Mouse (Mus musculus) embryo, embryonic 11.5 days (tissue): ENCODE results near the gene Kcnh4.
"Not testable (repeated sequence)": the region's sequence is repeated elsewhere in the genome, so short reads cannot be mapped to it uniquely, and the experiment has no call there.

Experiments used
- DNase-seq: peaks from one replicate; pipeline ENCODE4 v3.0.0-alpha.2; 2012; ENCODE audit warnings: low read depth, low spot score

Gene Kcnh4

DNA sequence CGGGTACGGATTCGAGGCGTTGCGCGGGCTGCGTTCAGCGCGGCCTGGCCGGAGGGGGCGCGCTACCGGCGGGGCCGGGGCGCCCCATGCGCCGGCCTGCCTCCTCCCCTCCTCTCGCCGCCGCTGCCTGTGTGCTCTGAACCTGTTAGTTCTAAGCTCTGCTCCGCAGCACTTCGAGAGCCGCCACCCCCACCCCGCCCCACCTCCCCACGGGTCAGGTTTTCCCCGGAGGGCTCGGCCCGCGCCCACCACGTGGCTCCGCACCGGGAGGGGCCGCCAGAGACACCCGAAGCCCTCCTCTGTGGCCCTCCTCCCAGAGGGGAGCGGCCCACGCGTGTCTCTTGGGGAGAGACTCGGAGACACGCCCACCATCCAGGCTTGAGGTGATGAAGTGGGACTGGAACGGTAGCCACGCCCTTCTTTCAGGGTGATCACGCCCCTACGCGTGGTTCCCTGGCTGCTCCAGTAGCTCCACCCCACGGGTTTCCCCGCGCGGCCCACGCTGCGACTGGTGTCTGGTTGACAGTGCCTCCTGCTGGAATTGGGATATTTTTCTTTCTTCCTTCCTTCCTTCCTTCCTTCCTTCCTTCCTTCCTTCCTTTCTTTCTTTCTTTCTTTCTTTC lies at the start of gene Kcnh4:
Gene Kcnh4, minus strand, starts transcription at position 332 of the 623 bp plus-strand sequence.
- no peak for DNase-seq

DNA sequence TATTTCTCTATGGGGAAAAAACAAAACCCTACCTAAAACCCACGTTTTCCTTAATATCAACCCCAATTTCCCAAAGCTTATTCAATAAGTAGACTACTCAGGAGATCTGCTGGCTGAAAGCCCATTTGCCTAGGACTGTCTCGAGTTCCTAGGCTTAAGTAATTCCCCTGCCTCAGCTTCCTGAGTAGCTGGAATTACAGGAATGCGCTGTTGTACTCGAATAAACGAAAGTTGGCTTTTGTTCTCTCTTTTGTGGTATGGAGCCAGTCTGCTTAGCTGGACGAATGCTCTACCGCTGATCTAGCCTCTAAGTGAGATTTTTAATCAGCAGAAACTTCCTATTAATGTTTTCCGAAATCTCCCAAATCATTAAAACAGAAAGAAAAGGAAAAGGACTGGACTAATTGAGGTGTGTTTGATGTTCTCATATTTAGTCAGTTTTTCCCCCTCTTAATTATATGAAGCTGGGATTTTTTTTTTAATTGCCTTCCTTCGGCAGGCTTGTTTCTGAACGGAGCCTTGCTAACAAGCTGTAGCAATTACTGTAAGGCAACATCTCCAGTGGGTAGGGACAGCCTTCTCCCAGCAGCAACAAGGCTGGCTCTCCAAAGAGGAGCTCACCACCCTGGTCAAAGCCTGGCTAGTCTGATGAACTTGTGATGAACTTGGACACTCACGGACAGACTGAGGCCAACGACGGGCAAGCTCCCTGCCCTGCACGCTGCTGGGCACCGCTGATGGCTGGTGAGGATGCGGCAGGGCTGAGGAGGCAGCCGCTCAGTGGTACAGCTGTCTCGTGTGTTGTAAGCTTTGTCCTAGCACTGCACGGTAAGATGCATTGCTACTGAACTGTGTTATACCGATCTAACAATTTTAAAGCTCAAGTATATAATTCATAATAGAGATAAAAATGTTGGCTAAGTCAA lies 46.9 kb upstream of the Kcnh4 start:
- no peak for DNase-seq

DNA sequence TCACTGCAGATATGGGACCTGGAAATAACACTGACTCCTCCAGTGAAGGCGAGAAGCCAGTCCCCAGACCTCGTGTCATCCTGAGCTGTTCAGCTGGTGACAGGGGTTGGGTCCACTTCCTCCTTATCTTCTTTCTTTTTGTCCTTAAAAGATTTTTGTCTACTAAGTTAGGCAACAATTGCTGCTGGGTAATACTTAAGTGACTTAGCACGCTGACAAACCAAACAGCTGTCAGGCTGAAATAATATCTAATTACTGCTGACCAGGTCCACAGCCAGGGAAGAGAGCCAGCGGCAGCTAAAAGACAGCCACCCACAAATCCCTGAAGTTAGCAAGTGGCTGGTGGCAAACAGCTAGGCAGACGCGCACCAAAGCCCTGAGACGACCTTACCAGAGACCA lies 45.8 kb upstream of the Kcnh4 start:
- DNase-seq: no peak

DNA sequence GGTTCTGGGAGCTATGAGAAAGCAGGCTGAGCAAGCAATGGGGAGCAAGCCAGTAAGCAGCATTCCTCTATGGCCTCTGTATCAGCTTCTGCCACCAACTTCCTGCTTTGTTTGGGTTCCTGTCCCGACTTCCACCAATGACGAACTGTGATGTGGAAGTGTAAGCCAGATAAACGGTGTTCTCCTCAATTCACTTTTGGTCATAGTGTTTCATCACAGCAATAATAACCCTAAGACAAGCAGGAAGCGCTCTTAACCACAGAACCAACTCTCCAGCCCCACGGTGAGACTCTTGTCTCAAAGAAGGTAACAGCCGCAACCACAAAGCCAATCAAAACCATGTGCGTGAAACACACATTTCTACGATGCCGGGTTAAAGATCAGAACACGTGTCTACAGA lies 44.7 kb upstream of the Kcnh4 start:
- no peak for DNase-seq

DNA sequence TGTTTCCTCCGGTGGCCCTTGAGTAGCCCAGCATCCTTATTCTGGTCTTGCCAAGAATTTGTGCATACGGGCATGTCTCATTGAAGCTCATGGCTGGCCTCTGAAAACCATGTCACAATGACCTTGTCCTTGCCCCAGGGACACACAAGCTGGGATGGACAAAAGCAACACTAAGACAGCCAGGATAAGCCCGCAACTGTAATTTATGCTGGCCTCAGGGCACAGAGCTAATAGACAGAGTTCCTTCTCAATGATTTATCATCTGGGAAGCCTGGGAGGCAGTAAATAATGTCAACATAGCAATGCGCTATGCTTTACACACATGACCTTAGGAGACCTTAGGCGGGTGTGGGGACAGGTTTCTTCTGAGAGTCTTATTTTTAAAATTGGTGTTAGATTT lies 39.7 kb upstream of the Kcnh4 start:
- DNase-seq: peak; percentile 30

DNA sequence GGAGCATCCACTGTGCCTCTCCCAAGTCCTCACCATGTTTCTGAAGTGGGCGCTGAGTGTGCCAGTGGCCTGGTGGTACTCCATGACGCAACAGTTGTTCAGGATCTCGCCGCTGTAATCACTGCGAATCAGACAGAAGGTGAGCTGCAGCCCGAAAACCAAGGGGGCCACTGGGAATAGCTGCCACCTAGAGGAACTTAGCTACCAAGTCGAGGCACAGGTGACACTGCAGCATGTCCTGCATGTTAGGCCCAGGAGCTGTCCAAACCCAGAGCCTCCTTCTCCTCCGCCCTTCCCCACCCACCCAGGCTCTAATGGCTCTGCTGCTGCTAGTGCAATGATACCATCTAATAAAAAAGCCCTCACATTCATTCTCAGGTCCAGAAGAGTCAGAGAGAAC lies 36.8 kb upstream of the Kcnh4 start:
- no peak for DNase-seq

DNA sequence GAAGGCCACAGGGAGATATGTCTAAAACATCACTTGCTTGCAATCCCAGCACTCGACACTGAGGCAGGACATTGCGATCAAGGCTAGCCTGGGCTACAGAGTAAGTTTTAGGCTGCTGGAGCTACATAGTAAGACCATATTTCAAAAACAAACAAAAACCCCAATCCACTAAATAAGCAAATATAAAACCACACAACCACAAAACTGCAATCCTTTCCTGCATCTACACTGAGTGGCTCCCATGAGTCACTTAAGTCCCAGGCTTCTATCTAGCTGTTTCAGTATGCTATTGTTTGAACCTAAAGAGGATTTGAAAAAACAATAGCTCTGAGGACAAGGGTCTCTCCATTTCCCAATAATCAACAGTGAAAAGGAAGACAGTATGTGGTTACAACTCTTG lies 35.6 kb upstream of the Kcnh4 start:
- DNase-seq: no peak

DNA sequence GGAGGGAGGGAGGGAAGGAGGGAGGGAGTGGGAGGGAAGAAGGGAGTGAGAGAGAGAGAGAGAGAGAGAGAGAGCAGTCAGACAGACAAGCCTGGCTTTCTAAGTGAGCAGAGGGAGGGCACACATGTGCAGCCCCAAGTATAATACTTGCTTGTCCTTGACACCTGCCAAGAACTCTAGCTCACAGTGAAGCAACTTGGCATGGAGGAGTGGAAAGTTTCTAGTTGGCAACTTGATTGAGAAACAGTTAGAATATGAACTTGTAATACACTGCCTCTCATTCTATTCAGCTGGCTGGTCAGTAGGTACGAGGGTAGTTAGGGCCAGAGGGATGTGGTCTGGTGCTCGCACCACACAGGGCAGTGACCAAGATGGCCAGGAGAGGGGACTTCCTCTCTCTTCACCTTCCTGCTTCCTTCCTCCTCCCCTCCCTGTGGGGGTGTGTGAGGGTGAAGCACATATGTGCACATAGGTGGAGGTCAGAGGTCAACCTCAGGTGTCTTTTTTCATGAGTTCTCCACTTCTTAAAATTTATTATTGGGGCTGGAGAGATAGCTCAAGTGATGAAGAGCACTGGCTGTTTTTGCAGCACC lies 31.8 kb upstream of the Kcnh4 start:
- DNase-seq: no peak

DNA sequence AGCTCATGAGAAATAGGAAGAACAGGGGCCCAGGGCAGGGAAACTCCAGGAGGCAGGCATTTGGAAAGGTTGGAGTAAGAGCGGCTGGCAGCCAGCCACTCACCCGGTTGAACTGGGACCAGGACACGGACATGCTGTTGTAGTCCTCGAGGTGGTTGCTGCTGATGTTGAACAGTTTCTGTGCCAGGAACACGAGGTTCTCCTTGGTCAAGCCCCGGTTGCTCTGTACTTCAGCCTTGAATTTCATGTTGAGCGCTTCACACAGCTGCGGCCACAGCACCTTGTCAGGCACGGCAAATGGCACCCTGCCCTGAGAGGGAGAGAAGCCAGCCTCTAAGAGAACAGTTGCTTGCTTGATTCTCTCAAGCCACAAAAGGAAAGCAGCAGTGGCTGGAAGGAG lies 30.9 kb upstream of the Kcnh4 start:
- not testable (repeated sequence) for DNase-seq

DNA sequence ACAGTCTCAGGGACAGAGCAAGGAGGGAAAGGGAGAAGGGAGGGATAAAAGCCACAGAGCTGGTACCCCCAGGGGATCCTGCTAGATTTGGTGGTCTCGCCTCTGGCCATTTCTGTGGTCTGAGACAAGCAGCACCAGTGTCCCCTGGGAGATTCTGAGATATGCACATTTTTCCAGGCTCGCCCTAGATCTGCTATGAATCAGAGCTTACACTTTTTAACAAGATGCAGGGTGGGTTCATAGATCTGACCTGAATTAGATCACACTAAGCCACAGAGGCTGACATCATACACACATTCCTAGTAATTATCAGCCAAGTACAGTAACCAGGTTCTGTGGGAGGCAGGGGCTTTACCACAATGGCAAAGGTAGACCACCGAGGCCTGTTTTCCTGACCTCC lies 30.0 kb upstream of the Kcnh4 start:
- no peak for DNase-seq

DNA sequence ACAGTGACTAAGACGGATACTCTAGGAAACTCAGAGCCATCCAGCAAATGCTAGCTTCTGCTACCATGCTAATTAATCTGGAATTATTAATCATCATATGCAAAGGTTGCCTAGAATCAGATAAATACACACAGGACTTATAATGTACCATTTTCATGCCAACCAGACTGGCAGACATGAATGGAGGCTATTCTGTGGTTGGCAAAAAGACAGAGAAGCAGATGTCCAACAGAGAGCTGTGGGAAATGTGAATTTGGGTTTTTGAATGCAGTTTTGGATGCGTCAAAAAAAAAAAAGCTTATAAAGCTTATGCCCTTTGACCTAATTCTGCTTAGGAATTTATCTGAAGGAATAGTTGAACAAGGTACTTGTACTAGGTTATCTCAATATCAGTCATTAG lies 26.0 kb upstream of the Kcnh4 start:
- no peak for DNase-seq

DNA sequence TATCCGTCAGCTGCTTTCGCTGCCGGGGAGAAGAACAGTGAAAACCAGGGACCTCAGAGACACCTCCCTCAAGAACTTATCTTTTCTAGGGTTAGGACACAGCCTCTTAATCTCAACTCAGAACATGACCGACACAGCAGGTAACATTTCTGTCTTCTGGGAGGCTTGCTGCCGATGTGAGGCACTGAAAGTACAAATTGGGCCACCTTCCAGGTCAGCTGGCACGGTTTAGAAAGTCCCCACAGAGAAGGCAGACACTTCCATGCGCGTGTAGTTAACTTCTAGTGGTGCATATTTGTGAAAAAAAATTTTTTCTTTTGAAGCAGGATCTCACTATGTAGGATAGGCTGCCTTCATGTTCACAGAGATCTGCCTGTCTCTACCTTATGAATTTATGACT lies 24.5 kb upstream of the Kcnh4 start:
- DNase-seq: no peak

DNA sequence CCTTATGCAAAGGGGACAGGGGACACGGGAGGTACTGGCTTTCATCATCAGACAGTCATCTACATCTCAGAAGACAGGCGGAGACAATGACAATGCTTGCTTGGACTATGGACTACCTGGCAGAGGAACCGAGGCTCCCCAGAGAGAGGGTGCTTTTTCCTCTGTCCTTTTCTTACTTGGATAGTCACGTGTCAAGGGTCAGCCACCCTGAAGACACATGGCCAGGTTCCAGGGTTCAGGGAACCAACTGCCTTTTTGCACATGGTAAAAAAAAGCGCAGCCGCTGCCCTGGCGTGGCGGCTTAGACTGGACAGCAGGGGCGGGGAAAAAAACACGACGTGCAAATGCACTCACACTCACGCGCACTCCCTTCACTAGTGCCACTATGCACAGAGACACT lies 22.8 kb upstream of the Kcnh4 start:
- DNase-seq: no peak

DNA sequence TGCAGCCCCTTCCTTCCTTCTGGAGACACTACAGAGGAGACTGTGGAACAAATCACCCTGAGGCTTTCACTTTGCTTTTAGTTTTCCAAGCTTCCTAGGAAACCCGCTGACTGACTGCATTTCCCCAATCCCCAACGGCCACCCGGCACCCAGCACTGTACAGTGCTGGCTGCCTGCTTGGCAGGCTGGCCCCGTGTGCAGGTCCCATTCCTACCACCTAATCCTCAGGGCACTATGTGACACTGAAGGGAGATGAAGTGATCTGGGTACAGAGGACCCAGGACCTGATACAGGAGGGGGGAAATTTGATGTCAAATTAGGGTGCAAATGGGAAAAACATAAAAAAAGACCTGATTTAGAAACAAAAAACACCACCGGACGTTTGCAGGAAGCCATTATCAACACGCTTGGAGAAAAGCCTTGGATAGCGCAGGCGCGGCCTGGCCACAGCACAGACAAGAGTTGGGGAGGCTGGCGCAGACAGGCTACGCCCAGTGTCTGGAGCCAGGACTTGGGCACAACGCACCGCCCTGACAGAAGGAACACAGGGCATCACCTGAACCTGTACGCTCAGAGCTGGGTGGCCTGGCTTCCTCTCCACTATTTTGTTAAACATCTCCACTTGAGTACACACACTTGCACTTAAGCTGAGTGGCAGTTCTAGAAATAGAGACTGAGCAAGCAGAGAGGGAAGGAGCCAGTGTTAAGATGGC lies 22.2 kb upstream of the Kcnh4 start:
- DNase-seq: no peak

DNA sequence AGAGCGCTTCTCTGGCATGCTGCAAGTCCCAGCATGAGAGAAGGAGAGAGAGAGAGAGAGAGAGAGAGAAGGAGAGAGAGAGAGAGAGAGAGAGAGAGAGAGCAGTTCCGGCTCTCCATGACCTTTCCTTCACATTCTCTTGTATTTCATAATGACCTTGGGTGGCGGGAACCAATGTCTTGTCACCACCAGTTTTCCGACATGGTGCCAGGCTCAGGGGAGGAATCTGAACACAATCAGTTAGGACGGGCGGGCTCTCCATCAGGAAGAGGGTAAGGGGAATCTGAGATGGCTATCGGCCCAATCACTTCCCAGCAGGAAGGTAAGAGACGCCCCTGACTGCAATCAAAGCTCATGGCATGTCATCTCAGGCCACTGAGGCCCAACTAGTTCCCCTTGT lies 20.5 kb upstream of the Kcnh4 start:
- no peak for DNase-seq

DNA sequence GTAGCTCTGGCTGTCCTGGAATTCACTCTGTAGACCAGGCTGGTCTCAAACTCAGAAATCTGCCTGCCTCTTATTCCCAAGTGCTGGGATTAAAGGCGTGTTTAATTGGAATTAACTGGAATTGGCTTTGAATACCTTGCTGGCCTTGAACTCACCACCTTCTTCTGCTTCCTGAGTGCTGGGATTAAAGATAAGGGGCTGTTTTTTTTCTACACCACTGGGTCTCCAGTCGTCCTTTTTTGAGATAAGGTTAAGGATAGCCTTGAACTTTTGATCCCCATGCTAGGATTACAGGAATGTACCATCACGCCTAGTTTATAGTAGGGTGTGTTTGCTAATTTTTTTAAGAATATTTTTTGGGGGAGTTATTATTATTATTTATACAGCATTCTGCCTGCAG lies 18.3 kb upstream of the Kcnh4 start:
- DNase-seq: no peak

DNA sequence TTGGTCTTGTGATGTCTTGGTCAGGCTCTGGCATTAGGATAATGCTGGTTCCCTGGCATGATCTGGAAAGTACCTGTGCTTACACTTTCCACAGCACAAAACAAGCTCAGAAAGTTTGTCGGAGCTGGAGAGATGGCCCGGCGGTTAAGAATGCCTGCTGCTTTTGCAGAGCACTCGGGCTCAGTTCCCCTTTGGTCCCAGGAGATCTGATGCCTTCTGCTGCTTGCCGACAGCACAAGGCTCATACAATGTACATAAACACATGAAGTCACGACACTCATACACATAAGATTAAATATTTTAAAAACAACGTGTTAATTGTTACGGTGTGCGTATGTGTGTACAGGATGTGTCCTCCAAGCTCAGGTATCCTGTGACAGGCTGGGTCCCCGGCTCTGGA lies 16.2 kb upstream of the Kcnh4 start:
- DNase-seq: no peak

DNA sequence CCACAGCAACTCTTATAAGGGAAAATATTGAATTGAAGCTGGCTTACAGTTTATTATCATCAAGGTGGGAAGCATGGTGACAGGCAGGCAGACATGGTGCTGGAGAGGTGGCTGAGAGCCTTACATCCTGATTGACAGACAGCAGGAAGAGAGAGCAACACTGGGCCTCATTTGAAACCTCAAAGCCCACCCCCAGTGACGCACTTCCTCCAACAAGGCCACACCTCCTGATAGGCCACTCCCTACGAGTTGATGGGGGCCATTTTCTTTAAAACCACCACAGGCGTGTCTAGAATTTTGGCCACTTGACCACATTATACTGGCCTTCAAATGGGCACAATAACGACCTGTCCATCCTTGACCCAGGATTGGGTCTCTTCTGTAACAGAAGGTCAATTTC lies 14.5 kb upstream of the Kcnh4 start:
- DNase-seq: no peak

DNA sequence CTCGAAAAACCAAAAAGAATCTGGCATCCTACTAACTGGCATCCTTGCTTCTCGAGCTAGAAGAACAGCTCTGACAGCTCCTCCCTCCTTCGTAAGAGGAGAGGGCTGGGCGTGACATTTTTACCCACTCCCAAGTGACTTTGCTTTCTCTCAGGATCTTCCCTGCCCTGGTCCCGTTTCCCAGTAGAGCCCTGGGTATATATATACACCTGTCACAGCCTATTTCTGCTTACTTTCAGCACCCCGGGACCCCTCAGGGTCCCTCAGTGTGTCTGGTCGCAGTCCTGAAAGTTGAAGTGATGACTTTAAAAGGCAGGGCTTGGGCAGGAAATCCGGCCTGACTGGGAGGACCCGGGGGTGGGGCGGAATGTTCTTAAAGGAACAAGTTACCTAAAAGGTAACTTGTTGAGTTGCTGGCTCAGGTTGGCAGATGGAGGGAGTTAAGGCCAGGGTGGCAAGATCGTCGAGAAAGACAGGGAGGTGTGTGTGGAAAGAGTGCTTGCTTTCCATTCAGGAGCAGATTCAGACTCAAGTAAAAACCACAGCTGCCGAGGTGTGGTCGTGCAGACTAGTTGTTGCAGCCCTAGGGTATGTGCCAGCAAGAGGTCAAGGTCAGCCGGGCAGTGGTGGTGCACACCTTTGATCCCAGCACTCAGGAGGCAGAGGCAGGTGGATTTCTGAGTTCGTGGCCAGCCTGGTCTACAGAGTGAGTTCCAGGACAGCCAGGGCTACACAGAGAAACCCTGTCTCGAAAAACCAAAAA lies 11.1 kb upstream of the Kcnh4 start, which contains the start of gene Ghdc:
Gene Ghdc, minus strand, starts transcription at position 312 of the 763 bp plus-strand sequence.
- DNase-seq: peak; percentile 39

DNA sequence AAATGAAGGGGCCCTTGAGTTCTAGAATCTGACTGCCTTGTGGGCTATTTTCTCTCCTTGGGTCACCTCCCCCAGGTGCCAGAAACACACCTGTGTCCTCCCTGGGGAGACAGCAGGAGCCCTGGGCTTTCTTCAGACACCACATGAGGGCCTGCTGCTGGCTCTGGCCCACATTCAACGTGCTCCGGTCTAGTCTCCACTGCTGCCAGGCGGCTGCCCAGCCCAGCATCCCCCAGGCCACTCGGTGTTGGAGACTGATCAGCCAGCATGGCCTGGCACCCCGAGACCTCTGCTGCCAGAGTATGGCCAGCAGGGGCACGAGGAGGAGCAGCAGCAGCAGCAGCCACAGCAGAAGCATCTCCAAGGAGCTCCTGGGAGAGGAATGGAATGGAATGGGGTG lies 10.2 kb upstream of the Kcnh4 start:
- DNase-seq: no peak

DNA sequence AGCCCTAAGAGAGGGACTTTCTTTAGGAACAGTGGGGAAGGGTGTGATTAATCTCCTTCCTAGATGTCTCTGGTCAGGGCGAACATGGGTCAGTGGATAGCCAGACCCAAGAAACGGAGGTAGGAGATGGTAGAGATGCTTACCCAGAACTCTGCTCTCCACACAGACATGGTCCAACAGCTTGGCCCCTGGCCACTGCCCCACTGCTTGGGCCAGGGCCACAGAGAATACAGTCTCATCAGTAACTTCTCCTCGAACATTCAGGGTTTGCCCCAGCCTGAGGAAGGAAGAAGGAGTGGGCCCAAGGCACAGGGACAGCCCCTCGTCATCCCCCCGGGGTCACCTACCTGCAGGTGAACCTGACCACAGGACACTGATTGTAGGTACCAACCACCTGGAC lies 8.1 kb upstream of the Kcnh4 start:
- DNase-seq: no peak
